Mouse (Mus musculus) MEL (cell line): ENCODE results near the gene Gemin8. TPM values are rescaled to one million over a fixed set of nuclear protein-coding genes. Genes with fewer than 3 reads are reported as not detected.

Experiments
- DNase-seq: peaks from one replicate; pipeline ENCODE4 v3.0.0; 2011; ENCODE audit warnings: low read depth, low spot score
- H3K27ac ChIP-seq: 2 replicates; pipeline ENCODE4 v1.5.1; 2012; ENCODE audit warnings: low read depth, mild to moderate bottlenecking, control low read depth, low read length, moderate library complexity; ENCODE audit not compliant: control insufficient read depth
- H3K27me3 ChIP-seq, 2 experiments: fragments of 150-350 bp in 1 of 2; sonication (generic) in 1 of 2; 2 replicates each; pipeline ENCODE4 v1.6.1; 2012; ENCODE audit warnings: low read length in 2 of 2, mild to moderate bottlenecking in 2 of 2, improper control_type of control experiment in 1 of 2, moderate library complexity in 1 of 2; ENCODE audit not compliant: insufficient read depth in 2 of 2, control insufficient read depth in 1 of 2
- H3K36me3 ChIP-seq, 2 experiments: 2 replicates each; pipeline ENCODE4 v1.6.1; 2012 to 2014; ENCODE audit warnings: low read length in 2 of 2, improper control_type of control experiment in 1 of 2, inconsistent platforms in 1 of 2, mild to moderate bottlenecking in 1 of 2; ENCODE audit not compliant: insufficient read depth in 2 of 2, control insufficient read depth in 1 of 2
- H3K4me1 ChIP-seq, 2 experiments: fragments of 150-350 bp in 1 of 2; sonication (generic) in 1 of 2; 2 replicates each; pipeline ENCODE4 v1.6.1; 2012; ENCODE audit warnings: low read length in 2 of 2, improper control_type of control experiment in 1 of 2, mild to moderate bottlenecking in 1 of 2; ENCODE audit not compliant: insufficient read depth in 2 of 2, control insufficient read depth in 1 of 2
- H3K4me3 ChIP-seq, 2 experiments: fragments of 150-350 bp in 1 of 2; sonication (generic) in 1 of 2; 2 replicates each; pipeline ENCODE4 v1.5.1; 2012; ENCODE audit warnings: low read depth in 2 of 2, low read length in 2 of 2, mild to moderate bottlenecking in 2 of 2, moderate library complexity in 2 of 2, control low read depth in 1 of 2, improper control_type of control experiment in 1 of 2; ENCODE audit not compliant: control insufficient read depth in 1 of 2, insufficient read depth in 1 of 2
- H3K79me2 ChIP-seq: 2 replicates; pipeline ENCODE4 v1.6.1; 2012; ENCODE audit warnings: mild to moderate bottlenecking, low read length, moderate library complexity; ENCODE audit not compliant: control insufficient read depth, poor library complexity, insufficient read depth
- H3K9ac ChIP-seq: 2 replicates; pipeline ENCODE4 v1.6.1; 2012; ENCODE audit warnings: low read depth, mild to moderate bottlenecking, control low read depth, low read length, moderate library complexity; ENCODE audit not compliant: control insufficient read depth, poor library complexity, severe bottlenecking
- H3K9me3 ChIP-seq: fragments of 150-350 bp; sonication (generic); replicated peaks from 2 replicates; pipeline ENCODE4 v1.6.1; 2012; ENCODE audit warnings: mild to moderate bottlenecking, low read length, improper control_type of control experiment, moderate library complexity; ENCODE audit not compliant: insufficient read depth
- BHLHE40 ChIP-seq: IDR thresholded peaks from 2 replicates; pipeline ENCODE4 v1.6.1; 2012; ENCODE audit warnings: low read depth, mild to moderate bottlenecking, inconsistent platforms, low read length, improper control_type of control experiment, borderline replicate concordance
- CHD1 ChIP-seq: IDR thresholded peaks from 2 replicates; pipeline ENCODE4 v1.6.1; 2012; ENCODE audit warnings: low read depth, mild to moderate bottlenecking, inconsistent platforms, low read length, improper control_type of control experiment
- ELF1 ChIP-seq: IDR thresholded peaks from 2 replicates; pipeline ENCODE4 v1.6.1; 2014; ENCODE audit warnings: low read depth, mild to moderate bottlenecking, inconsistent platforms, low read length, improper control_type of control experiment, moderate library complexity
- EP300 ChIP-seq, 2 experiments: IDR thresholded peaks; 2 replicates each; pipeline ENCODE4 v1.6.1; 2011; ENCODE audit warnings: improper control_type of control experiment in 2 of 2, low read length in 2 of 2, low read depth in 1 of 2, mild to moderate bottlenecking in 1 of 2
- ETS1 ChIP-seq: IDR thresholded peaks from 2 replicates; pipeline ENCODE4 v1.6.1; 2012; ENCODE audit warnings: low read depth, mild to moderate bottlenecking, inconsistent platforms, low read length, improper control_type of control experiment, moderate library complexity
- GABPA ChIP-seq: IDR thresholded peaks from 2 replicates; pipeline ENCODE4 v1.6.1; 2012; ENCODE audit warnings: low read depth, mild to moderate bottlenecking, inconsistent platforms, low read length, improper control_type of control experiment, moderate library complexity
- GATA1 ChIP-seq: IDR thresholded peaks from 2 replicates; pipeline ENCODE4 v1.6.1; 2011; ENCODE audit warnings: low read depth, low read length, improper control_type of control experiment
- JUND ChIP-seq: IDR thresholded peaks from 2 replicates; pipeline ENCODE4 v1.6.1; 2011; ENCODE audit warnings: low read depth, mild to moderate bottlenecking, improper control_type of control experiment, low read length
- KAT2A ChIP-seq: conservative IDR thresholded peaks from 2 replicates; pipeline ENCODE4 v1.6.1; 2012; ENCODE audit warnings: low read depth, low read length, improper control_type of control experiment, inconsistent platforms
- MAX ChIP-seq: IDR thresholded peaks from 2 replicates; pipeline ENCODE4 v1.6.1; 2011; ENCODE audit warnings: low read length, improper control_type of control experiment
- MYB ChIP-seq: IDR thresholded peaks from 2 replicates; pipeline ENCODE4 v1.6.1; 2011; ENCODE audit warnings: mild to moderate bottlenecking, low read depth, low read length, improper control_type of control experiment
- POLR2AphosphoS2 ChIP-seq: IDR thresholded peaks from 2 replicates; pipeline ENCODE4 v1.6.1; 2011; ENCODE audit warnings: low read length, improper control_type of control experiment
- POLR2AphosphoS5 ChIP-seq: IDR thresholded peaks from 2 replicates; pipeline ENCODE4 v1.6.1; 2012; ENCODE audit warnings: low read depth, borderline replicate concordance, mild to moderate bottlenecking, inconsistent platforms, low read length, moderate library complexity, mixed read lengths
- RCOR1 ChIP-seq: IDR thresholded peaks from 2 replicates; pipeline ENCODE4 v1.6.1; 2012; ENCODE audit warnings: low read depth, mild to moderate bottlenecking, inconsistent platforms, low read length, improper control_type of control experiment
- SIN3A ChIP-seq: IDR thresholded peaks from 2 replicates; pipeline ENCODE4 v1.6.1; 2012; ENCODE audit warnings: low read length, improper control_type of control experiment, inconsistent platforms
- TAL1 ChIP-seq: IDR thresholded peaks from 2 replicates; pipeline ENCODE4 v1.6.1; 2012; ENCODE audit warnings: mild to moderate bottlenecking, inconsistent platforms, low read length, moderate library complexity, mixed read lengths
- USF1 ChIP-seq: IDR thresholded peaks from 2 replicates; pipeline ENCODE4 v1.6.1; 2014; ENCODE audit warnings: low read depth, mild to moderate bottlenecking, inconsistent platforms, low read length, improper control_type of control experiment, moderate library complexity
- ZC3H11A ChIP-seq: IDR thresholded peaks from 2 replicates; pipeline ENCODE4 v1.6.1; 2012; ENCODE audit warnings: low read depth, mild to moderate bottlenecking, inconsistent platforms, low read length, improper control_type of control experiment
- ZKSCAN1 ChIP-seq: IDR thresholded peaks from 2 replicates; pipeline ENCODE4 v1.6.1; 2012; ENCODE audit warnings: low read depth, mild to moderate bottlenecking, inconsistent platforms, low read length, improper control_type of control experiment, moderate library complexity
- ZMIZ1 ChIP-seq: IDR thresholded peaks from 2 replicates; pipeline ENCODE4 v1.6.1; 2012; ENCODE audit warnings: low read depth, mild to moderate bottlenecking, inconsistent platforms, low read length, improper control_type of control experiment, moderate library complexity
- polyA plus RNA-seq, 2 experiments: library from polyadenylated mRNA; stranded (reverse) in 1 of 2; unstranded in 1 of 2; fragments of >175 nt in 1 of 2; fragments of >200 nt in 1 of 2; gene quantifications; 2 replicates each; pipeline versions ENCODE4 v1.2.1 to v1.2.4; 2012; ENCODE audit warnings: low replicate concordance in 2 of 2, low read depth in 1 of 2; ENCODE audit not compliant: insufficient read length in 2 of 2, insufficient read depth in 1 of 2, missing spikeins in 1 of 2
- total RNA-seq: library from RNA; depleted of rRNA; stranded (reverse); fragments of 300-350 nt; gene quantifications from 2 replicates; pipeline ENCODE4 v1.2.3, GENCODE M21; 2012

The Gemin8 gene
- total and polyA plus RNA-seq, 3 experiments = 13.2 to 35.8 TPM; not detected in 1

- TF ChIP-seq ZC3H11A = no peak
- no peak for TF ChIP-seq USF1
- no peak for TF ChIP-seq POLR2AphosphoS5
- no peak for TF ChIP-seq POLR2AphosphoS2
- TF ChIP-seq ELF1 = no peak
- no peak for TF ChIP-seq BHLHE40
- TF ChIP-seq SIN3A = no peak
- TF ChIP-seq EP300 (IDR thresholded peaks at IDR 0.05; ENCODE audit: low read depth in 1 of 2, low read length in 2 of 2) = no peak
- no peak for TF ChIP-seq TAL1
- TF ChIP-seq GATA1 = no peak
- no peak for TF ChIP-seq JUND
- no peak for TF ChIP-seq ZMIZ1
- no peak for TF ChIP-seq MAX
- TF ChIP-seq GABPA = no peak
- no peak for TF ChIP-seq ETS1
- no peak for TF ChIP-seq RCOR1
- TF ChIP-seq CHD1 = no peak
- TF ChIP-seq ZKSCAN1 = no peak
- Histone ChIP-seq H3K27ac (no peak overlapping the region), H3K4me1 (no peaks in the 10 kb centered on the region)
Measured at GRCm38 (mm10) chrX:166236131-166236530, 65.9 kb downstream of the Gemin8 start.

GRCm38 (mm10) chrX:166238831-166239460 lies 68.7 kb downstream of the Gemin8 start, which contains the start of gene Gpm6b:
TSS of gene Gpm6b (plus strand) at chrX:166238911.
- H3K79me2 ChIP-seq = no peaks in the 10 kb centered on the region
- no peaks in the 10 kb centered on the region for H3K27me3 ChIP-seq
- no peak within 1 kb of the TSS for H3K4me3 ChIP-seq
- H3K27ac ChIP-seq = no peak within 1 kb of the TSS
- no peaks in the 10 kb centered on the region for H3K4me1 ChIP-seq
- no peak for TF ChIP-seq ZKSCAN1
- no peak for TF ChIP-seq MYB
- no peak for TF ChIP-seq KAT2A
- no peak for TF ChIP-seq GATA1
- H3K9ac ChIP-seq = no peak within 1 kb of the TSS
- DNase-seq = no peak
- no peaks in the 10 kb centered on the region for H3K9me3 ChIP-seq
- no peaks in the 10 kb centered on the region for H3K36me3 ChIP-seq

More at GRCm38 (mm10) chrX:166236131-166236530, 65.9 kb downstream of the Gemin8 start:
- Histone ChIP-seq H3K9me3 (no peaks in the 10 kb centered on the region), H3K4me3 (no peak overlapping the region), H3K36me3 (no peaks in the 10 kb centered on the region), H3K9ac (no peak overlapping the region), H3K27me3 (no peaks in the 10 kb centered on the region), H3K79me2 (no peaks in the 10 kb centered on the region)
- DNase-seq = no peak
